Mouse (Mus musculus) left cerebral cortex, adult 11 months (tissue): Measurements from ENCODE around the gene Bclaf1.

ENCODE experiments used
- DNase-seq: peaks from one replicate; pipeline ENCODE4 v3.0.0; 2022; ENCODE audit warnings: low spot score

The Bclaf1 gene

DNA sequence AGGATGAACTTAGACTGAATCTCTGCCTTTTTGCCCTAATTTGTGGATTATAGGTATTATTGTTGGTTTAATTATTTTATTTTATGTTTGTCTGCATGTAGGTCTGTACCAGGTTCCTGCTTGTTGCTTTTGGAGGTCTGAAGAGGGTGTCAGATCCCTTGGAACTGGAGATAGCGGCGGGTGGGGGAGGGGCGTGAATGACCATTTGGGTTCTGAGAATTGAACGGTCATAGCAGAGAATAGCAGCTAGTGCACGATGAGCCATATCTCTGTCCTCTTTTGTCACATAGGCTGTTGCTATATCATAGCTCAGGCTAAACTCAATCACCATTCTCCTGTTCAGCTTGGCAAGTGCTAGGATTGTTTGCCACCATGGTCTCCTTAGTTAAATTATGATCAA lies 5.2 kb downstream of the Bclaf1 start:
- no peak for DNase-seq

DNA sequence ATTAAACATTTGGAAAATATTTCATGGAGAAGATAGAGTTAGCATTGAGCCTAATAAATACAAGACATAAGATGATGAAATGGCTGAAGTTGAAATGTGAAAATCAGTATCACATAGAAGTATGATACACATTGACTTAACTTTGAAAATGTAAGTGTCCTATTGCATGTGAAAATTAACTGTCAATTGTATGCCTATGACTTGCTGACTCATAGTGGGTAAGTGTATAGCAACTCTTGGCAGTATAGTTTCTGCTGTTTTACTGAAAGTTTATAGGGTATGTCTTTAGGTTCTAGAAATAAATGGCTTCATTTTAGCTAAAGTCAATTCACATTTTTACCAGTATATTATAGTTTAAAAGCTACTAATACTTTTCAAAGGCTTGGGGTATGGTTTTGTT lies 14.0 kb downstream of the Bclaf1 start:
- no peak for DNase-seq

DNA sequence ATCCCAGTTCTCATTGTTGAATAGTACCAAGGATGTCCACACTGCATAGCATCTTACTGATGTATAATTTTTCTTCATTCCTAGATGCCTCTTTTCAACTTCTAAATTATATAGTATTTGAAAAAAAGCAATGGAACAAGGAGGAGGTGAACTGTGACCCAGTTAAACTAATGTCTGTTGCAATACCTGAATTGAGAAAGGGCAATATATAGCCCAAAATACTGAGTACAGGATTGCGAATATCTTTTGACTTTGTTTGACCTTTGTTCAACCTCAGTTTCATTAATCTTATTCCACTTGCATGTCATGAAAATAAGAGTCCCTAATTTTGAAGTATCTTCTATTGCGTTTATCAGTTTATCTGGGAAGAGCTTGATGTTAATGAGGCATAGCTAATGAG lies 19.0 kb downstream of the Bclaf1 start:
- no peak for DNase-seq

DNA sequence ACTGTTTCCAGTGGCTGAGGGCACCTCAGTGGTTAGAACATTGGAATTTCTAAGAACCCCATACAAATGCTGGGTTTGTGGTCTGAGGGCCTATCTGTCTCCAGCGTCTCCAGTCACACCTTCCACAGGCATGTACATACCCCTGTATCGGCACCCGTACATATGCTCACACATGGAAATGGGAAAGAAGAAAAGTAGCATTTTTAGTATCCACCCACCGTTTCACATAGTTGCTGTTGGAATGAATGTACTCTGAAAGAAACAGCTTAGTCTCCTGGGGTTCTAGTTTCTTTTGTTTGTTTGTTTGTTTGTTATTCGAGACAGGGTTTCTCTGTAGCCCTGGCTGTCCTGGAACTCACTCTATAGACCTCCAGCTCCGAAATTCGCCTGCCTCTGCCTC lies 25.6 kb downstream of the Bclaf1 start:
- DNase-seq: no peak

DNA sequence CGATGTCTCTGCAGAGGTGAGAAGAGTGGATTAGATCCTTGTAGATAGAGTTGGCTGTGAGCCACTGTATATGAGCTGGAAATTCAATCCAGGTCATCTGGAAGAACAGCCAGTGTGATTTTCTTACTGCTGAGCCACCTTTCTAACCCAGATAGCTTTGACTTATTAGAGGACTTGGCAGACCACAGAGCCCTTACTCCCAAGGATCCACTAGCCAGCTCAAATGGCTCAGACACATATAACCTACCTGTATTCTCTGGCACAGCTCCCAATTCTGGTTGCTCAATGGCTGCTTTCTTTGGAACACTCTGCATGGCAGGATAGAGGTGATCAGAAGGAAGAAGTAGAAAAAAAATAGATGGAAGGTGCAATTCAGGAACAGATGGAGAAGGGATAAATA lies 33.5 kb downstream of the Bclaf1 start:
- DNase-seq: no peak

DNA sequence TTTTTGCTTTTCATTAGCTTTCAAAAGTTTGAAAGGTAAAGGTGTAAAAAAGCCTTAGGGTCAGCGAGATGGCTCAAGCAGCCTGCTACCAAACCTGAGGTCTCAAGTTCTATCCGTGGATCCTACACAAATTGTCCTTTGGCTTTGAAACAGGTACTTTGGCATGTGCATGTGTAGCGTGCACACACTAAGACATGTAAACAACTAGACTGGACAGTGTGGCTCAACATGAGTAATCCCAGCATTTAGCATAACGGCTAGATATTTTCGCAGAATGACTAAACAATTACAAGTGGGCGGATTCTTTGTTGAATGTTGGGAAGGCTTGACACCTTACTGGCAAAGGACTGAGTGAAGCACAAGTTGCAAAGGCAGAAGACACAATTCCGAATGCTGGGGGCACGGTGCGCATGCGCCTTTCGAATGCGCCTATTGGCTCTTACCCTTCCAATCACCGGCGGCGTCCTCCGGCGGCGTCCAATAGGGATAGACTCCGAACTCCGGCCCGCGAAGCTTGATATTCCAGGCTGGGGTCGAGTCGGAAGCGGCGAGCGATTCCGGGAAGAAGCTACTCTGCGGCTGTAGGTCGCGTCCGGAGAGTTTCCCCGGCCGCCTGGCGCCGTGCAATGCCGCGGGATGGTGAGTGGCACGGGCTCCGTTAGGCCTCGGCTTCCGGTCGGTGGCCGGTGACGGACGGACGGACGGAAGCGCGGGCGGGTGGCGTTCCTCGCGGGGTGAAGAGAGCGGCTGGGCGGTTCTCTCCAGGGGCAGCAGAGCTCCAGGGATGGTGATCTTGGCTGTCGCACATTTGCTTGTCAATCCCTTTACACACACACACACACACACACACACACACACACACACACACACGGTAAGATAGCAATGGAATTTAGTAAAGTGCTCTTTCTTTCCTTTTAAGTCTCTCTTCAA lies 35.3 kb downstream of the Bclaf1 start, which contains the start of gene Mtfr2:
Gene Mtfr2, plus strand, starts transcription at position 486 of the 930 bp plus-strand sequence.
- DNase-seq: peak; percentile 86

DNA sequence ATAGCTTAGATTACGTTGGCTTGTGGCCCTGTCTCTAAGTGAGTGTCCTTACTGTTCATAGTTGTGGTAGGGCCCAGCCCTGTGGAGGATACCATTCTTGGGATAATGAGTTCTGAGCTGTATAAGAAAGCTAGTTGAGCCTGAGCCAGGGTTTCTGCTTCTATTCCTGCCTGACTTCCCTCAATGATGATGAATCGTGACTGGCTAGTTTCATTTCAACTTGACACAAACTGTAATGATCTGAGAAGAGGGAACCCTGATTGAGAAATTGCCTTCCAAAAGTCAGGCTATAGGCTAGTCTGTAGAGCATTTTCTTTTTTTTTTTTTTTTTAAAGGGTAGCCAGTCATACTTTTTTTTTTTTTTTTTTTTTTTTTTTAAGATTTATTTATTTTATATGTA lies 36.6 kb downstream of the Bclaf1 start:
- no peak for DNase-seq

DNA sequence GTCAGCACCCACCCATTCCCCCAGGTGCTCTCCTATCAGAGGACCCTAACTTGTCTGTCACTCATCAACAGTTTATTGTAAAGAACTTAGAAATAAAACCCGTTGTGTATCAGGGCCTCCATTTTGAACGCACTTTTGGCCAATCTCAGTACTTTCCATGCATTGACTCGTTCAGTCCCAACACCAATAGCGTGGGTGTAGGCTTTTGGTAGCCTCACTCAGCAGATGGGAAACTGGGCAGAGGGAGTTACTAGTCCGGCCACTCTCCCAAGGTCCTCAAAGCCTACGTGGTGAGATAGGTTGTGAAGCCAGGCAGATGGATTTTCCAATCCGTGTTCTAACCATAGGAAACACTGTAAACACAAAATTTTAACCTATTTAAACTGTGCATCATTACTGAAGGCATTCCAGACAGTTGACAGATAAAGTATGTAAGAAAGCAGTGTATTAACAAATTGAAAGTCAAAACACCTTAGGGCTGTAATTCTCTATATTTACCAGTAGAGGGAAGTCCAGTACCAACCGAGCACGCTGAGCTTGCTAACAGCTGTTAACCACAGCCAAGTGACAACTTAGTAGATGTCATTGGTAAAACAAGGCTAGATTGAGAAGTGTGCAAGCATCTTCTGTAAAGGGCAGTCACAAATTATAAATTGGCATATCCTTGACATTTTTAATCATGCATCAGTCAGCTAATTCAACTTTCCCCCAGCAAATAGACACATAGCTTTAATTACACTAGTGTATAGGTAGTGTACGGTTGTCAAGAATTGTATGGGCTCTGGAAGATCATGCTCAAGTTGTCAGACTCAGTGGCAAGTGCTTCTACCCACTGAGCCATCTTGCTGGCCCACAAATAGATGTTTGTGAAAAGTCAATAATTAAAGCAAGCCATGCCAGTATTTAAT lies 49.5 kb downstream of the Bclaf1 start:
- DNase-seq: no peak

DNA sequence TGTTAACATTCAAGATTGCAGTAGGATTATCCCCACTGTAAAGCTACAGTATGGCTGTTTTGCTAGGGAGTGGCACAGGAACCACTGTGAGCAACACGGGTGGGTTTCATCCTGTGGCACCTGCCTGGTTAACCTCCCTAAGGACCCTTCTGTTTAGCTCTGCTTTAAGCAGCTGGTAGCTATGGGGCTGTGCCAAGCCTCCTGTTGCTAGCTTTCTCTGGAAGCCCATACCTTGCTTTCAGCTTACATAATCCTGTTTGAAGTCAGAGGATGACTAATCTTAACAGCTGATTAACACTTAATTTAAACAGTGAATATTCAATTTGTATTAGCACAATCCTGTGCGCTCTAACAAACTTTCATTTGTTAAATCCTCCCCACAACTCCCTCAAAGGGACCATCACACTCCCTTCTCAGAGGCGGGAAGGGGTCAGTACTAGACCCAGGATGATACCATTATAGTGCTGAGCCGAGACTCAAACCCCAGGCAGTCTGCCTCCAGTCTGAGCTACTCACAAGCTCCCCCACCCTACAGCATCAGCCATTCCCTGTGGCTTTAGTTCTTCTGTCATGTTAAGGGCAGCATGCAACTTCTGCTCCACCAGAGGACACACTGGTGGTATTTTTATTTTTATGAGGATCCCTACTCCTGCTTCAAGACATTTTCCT lies 50.3 kb downstream of the Bclaf1 start:
- DNase-seq: no peak

DNA sequence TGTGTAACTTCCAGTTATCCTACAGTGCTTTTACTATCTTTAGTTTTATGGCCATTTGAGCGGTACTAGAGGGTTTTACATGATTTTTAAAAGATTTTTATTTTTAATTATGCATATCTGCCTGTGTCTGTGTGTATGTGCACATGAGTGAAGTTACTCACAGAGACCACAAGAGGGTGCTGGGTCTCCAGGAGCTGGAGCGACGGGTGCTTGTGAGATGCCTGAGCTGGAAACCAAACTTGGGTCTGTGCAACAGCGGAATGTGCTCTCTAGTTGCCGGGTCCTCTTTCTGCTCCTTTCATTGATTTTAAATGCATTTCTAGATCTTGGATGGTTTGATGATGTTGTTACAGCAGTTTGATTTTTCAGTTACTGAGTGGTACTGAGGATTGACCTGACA lies 59.8 kb downstream of the Bclaf1 start:
- DNase-seq: no peak

DNA sequence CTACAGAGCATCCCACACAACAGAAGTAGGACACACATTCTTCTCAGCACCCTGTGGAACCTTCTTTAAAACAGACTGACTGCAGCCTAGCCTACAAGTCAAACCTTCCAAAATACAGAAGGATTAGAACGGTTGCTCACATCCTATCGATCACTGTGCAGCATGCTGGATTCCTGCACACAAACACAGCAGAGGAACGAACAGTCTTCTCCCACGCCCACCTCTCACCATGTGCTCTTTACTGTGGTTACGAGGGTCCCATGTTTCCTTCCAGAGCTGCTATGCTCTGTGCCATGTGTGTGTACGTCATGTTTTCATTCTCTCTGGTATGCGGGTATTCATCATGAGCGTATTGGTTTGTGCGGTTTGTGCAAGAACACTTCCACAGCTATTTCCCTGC lies 65.4 kb downstream of the Bclaf1 start:
- no peak for DNase-seq

DNA sequence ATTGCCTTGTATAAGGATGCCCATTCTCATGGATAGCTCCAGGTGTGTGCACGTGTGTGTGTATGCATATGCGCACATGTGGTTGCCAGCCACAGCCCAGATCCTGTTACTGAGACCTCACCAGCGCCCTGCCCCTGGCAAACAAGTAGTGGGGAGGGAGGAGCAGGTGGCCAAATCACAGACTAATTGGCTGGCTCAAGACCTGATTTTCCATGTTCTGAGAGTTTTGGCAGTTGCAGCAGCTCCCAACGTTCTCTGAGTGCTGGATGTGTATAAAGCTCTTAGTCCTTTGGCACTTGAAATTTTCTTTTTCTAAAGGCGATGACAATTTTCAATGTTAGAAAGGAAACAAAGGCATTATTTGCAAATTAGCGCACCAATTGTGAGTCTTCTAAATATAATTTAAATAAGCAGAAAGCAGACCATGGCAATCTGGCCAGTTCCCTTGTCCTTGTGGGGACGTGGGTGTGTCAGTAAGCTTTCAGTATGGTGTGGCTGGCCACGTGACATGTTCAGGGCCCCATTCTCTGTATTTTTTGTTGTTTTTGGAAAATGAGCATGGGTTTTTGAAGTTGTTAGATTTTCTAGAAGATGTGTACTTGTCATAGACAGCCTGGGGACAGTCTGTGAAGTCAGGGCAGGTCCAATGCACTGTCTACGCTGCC lies 66.9 kb downstream of the Bclaf1 start:
- DNase-seq: no peak

DNA sequence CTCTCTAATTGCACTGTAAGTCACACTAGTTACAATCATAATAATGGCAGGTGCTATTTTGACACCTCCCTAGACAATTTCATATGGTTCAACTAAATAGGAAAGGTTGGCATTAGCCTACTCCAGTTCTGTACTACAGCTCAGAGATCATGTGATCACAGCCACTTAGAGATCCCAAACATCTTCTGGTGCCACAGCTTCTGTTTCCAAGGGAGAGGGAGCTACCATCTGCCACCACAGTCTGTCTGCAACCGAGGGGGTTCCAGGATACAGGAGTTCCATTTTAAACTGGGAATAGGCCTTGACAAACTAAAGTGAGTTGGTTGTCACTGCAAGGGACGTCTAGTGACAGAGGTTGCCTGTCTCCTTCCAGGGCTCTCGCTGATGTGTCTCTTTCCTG lies 68.5 kb downstream of the Bclaf1 start:
- no peak for DNase-seq

DNA sequence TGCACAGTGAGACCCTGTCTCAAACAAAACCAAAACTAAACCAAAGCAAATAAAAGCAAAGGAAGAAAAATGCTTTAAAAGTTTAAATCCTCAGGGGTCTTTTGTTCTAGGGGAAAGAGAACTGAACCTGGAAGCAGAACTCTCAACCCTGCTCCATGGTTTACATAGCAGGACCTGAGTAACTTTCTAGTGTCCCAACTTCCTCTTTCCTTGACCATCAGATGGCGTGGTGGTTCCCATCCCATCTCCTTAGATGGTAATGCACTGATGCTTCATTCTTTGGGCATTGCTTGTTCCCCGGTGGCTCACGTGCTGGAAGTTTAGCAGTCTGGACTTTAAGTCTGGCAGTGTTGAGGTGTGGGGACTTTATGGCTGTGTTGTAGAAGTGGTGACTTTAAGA lies 69.1 kb downstream of the Bclaf1 start:
- DNase-seq: no peak

DNA sequence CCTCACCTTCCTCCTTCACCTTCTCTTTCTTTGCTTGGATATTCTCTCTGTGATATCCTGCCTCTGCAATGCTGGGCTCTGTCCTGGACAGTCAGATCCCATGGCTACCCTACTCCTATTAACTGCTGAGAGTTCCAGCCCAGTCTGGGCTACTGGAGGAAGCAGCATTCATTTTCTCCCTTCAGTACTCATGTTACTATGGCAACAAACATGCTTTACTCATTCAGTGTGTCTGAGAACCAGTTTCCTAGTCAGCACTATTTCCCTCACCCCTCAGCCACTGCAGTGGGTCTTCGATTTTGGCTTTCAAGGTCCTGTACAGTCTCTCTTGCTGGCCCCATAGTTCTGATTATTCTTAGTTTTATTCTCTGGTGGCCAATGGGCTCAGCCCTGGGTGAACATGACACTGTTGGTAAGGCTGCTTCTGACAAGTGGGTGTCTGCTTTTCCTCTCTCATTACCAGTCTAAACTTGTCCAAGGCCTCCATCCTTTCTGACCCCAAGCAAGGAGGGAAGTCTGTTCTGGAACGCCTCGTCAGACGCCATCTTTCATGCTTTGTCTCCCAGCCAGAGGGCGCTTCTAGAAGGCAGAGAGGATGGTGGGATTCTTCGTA lies 70.6 kb downstream of the Bclaf1 start:
- DNase-seq: no peak

DNA sequence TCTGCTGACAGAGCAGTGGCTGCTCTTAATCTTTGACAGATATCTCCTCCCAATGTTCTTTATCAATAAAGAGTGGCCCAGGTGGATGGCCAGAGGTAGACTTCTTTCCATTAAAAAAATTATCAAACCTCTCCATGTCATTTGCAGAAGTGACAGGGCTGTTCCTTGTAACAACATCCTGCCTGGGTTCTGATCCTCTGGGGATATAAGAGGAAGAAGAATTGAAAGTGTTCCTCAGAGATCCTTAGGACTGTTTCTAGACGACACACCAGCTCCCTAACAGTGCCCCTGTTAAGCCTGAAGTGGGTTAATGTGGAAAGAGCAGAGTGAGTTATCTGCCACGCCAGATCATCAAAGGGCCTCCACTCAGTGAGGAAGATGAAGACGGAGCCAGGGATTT lies 78.3 kb downstream of the Bclaf1 start:
- no peak for DNase-seq
